Mouse (Mus musculus) stomach, embryonic 14.5 days (tissue): ENCODE data around the gene Itgb5. TPM values are rescaled to one million over a fixed set of nuclear protein-coding genes. Genes with fewer than 3 reads are reported as not detected.

ENCODE experiments used
- ATAC-seq: fragments of 200-750 bp; cut with Nextera tagmentation; 2 replicates; pipeline ENCODE4 v1.8.0; 2017; ENCODE audit warnings: low read depth, moderate TSS enrichment; ENCODE audit not compliant: insufficient number of reproducible peaks, insufficient read depth, low FRiP score
- H3K27ac ChIP-seq: fragments of 300-500 bp; sonication (generic); 2 replicates; pipeline ENCODE4 v1.5.1; 2014; ENCODE audit warnings: mild to moderate bottlenecking, low read length, moderate library complexity, mixed read lengths
- H3K27me3 ChIP-seq: fragments of 300-500 bp; sonication (generic); 2 replicates; pipeline ENCODE4 v1.6.1; 2014; ENCODE audit warnings: low read length, control low read depth, mixed read lengths; ENCODE audit not compliant: control insufficient read depth, insufficient read depth
- H3K36me3 ChIP-seq: fragments of 300-500 bp; sonication (generic); 2 replicates; pipeline ENCODE4 v1.6.1; 2014; ENCODE audit warnings: mild to moderate bottlenecking, control low read depth, low read length, moderate library complexity, mixed read lengths; ENCODE audit not compliant: control insufficient read depth, insufficient read depth
- H3K4me1 ChIP-seq: fragments of 300-500 bp; sonication (generic); 2 replicates; pipeline ENCODE4 v1.6.1; 2014; ENCODE audit warnings: low read length, control low read depth, mixed read lengths; ENCODE audit not compliant: control insufficient read depth, insufficient read depth
- H3K4me2 ChIP-seq: fragments of 300-500 bp; sonication (generic); replicated peaks from 2 replicates; pipeline ENCODE4 v1.6.1; 2014; ENCODE audit warnings: low read depth, low read length, control low read depth
- H3K4me3 ChIP-seq: fragments of 300-500 bp; sonication (generic); 2 replicates; pipeline ENCODE4 v1.5.1; 2014; ENCODE audit warnings: low read depth, low read length, control low read depth
- H3K9ac ChIP-seq: fragments of 300-500 bp; sonication (generic); replicated peaks from 2 replicates; pipeline ENCODE4 v1.6.1; 2014; ENCODE audit warnings: low read depth, mild to moderate bottlenecking, control low read depth, low read length, moderate library complexity, mixed read lengths
- H3K9me3 ChIP-seq: fragments of 300-500 bp; sonication (generic); 2 replicates; pipeline ENCODE4 v1.6.1; 2016; ENCODE audit warnings: low read depth, low read length, control low read depth; ENCODE audit not compliant: control insufficient read depth
- WGBS: fragments of 180-500 bp; shearing (Covaris S2); extraction: QIAGEN DNeasy Blood & Tissue Kit; methylation state at CpG from one replicate; pipeline ENCODE4 v1.1.7; 2014; 5-methylcytosine and 5-hydroxymethylcytosine counted together
- polyA plus RNA-seq: library from polyadenylated mRNA; unstranded; fragments of >200 nt; fragmentation: Nextera tagmentation; extraction: Ambion mirVana; gene quantifications from 2 replicates; pipeline ENCODE4 v1.2.1, GENCODE M21; 2014

The Itgb5 gene
- polyA plus RNA-seq, 1 experiment from 2014 or later, result 37.2 TPM

GRCm38 (mm10) chr16:33989106-33989505, 159.6 kb downstream of the Itgb5 start:
- no peak overlapping the region for H3K4me2 ChIP-seq
- 83% methylated on average over 1 of the region's 1 CpGs for WGBS
- no peaks in the 10 kb centered on the region for H3K9me3 ChIP-seq
- H3K27me3 ChIP-seq, result no peaks in the 10 kb centered on the region
- ATAC-seq, result no peak
- H3K9ac ChIP-seq, result no peak overlapping the region
- H3K27ac ChIP-seq, result no peak overlapping the region
- no peaks in the 10 kb centered on the region; the same call in 1 of the 2 replicates for H3K4me1 ChIP-seq
- H3K4me3 ChIP-seq, result no peak overlapping the region
- no peaks in the 10 kb centered on the region for H3K36me3 ChIP-seq

GRCm38 (mm10) chr16:33990712-33991111, 161.2 kb downstream of the Itgb5 start:
- Histone ChIP-seq H3K9me3 (no peaks in the 10 kb centered on the region), H3K27me3 (no peaks in the 10 kb centered on the region), H3K4me2 (no peak overlapping the region), H3K4me3 (no peak overlapping the region), H3K27ac (no peak overlapping the region), H3K36me3 (no peaks in the 10 kb centered on the region), H3K4me1 (no peaks in the 10 kb centered on the region; the same call in 1 of the 2 replicates), H3K9ac (no peak overlapping the region)
- WGBS, result 61% methylated on average over 4 of the region's 4 CpGs
- ATAC-seq, result no peak

- Histone ChIP-seq H3K9me3 (no peaks in the 10 kb centered on the region), H3K36me3 (no peaks in the 10 kb centered on the region), H3K4me2 (no peak overlapping the region), H3K9ac (no peak overlapping the region), H3K4me3 (no peak overlapping the region), H3K27me3 (no peaks in the 10 kb centered on the region), H3K4me1 (no peaks in the 10 kb centered on the region; the same call in 1 of the 2 replicates), H3K27ac (no peak overlapping the region)
- 86% methylated on average over 6 of the region's 6 CpGs for WGBS
- no peak for ATAC-seq
Measured at GRCm38 (mm10) chr16:33994321-33994720, 164.9 kb downstream of the Itgb5 start.

GRCm38 (mm10) chr16:33995496-33995895, 166.0 kb downstream of the Itgb5 start:
- Histone ChIP-seq H3K36me3 (no peaks in the 10 kb centered on the region), H3K9ac (no peak overlapping the region), H3K4me3 (no peak overlapping the region), H3K9me3 (no peaks in the 10 kb centered on the region), H3K27ac (no peak overlapping the region), H3K4me2 (no peak overlapping the region), H3K27me3 (no peaks in the 10 kb centered on the region), H3K4me1 (no peaks in the 10 kb centered on the region; the same call in 1 of the 2 replicates)
- ATAC-seq, result no peak
- WGBS, result 73% methylated on average over 3 of the region's 3 CpGs

- H3K4me2 ChIP-seq, result no peak overlapping the region
- H3K27me3 ChIP-seq, result no peaks in the 10 kb centered on the region
- 7% methylated on average over 5 of the region's 5 CpGs for WGBS
- no peak overlapping the region for H3K9ac ChIP-seq
- no peak for ATAC-seq
- H3K9me3 ChIP-seq, result no peaks in the 10 kb centered on the region
- no peak overlapping the region for H3K27ac ChIP-seq
- H3K4me3 ChIP-seq, result no peak overlapping the region
- peaks cover 2% of the 10 kb centered on the region; the same call in 1 of the 2 replicates for H3K4me1 ChIP-seq
- H3K36me3 ChIP-seq, result no peaks in the 10 kb centered on the region
Measured at GRCm38 (mm10) chr16:33996030-33996429, 166.6 kb downstream of the Itgb5 start.

GRCm38 (mm10) chr16:33998011-33998410, 168.5 kb downstream of the Itgb5 start:
- H3K27ac ChIP-seq, result no peak overlapping the region
- no peaks in the 10 kb centered on the region for H3K36me3 ChIP-seq
- H3K9me3 ChIP-seq, result no peaks in the 10 kb centered on the region
- 0 out of 2 replicates have a peak, but pooled peaks cover 4% of the 10 kb centered on the region for H3K4me1 ChIP-seq
- no peak overlapping the region for H3K4me3 ChIP-seq
- no peak overlapping the region for H3K9ac ChIP-seq
- no peaks in the 10 kb centered on the region for H3K27me3 ChIP-seq
- ATAC-seq, result no peak
- no peak overlapping the region for H3K4me2 ChIP-seq
- WGBS, result 76% methylated on average over 6 of the region's 6 CpGs

Other genes with a start within 250 kb of the Itgb5 start
- gene Heg1, start 145.3 kb upstream of the Itgb5 start, polyA plus RNA-seq, result 22.9 and 27.2 TPM in 2 replicates
- 0.56 and 0.69 TPM in 2 replicates for gene Muc13, start 35.6 kb upstream of the Itgb5 start, polyA plus RNA-seq
- gene Umps, start 137.4 kb downstream of the Itgb5 start, polyA plus RNA-seq, result 62.9 and 65.7 TPM in 2 replicates